Mouse (Mus musculus) kidney, embryonic 16.5 days (tissue): ENCODE measurements around the gene Aqp2. TPM values are rescaled to one million over a fixed set of nuclear protein-coding genes. Genes with fewer than 3 reads are reported as not detected.

Experiments used
- ATAC-seq: fragments of 200-750 bp; cut with Nextera tagmentation; 2 replicates; pipeline ENCODE4 v1.8.0; 2017; ENCODE audit warnings: moderate TSS enrichment; ENCODE audit not compliant: low FRiP score, low TSS enrichment
- H3K27ac ChIP-seq: fragments of 300-500 bp; sonication (generic); 2 replicates; pipeline ENCODE4 v1.5.1; 2014; ENCODE audit warnings: low read length
- H3K27me3 ChIP-seq: fragments of 300-500 bp; sonication (generic); 2 replicates; pipeline ENCODE4 v1.6.1; 2014; ENCODE audit warnings: low read length, control low read depth, mixed read lengths; ENCODE audit not compliant: insufficient read depth
- H3K36me3 ChIP-seq: fragments of 300-500 bp; sonication (generic); 2 replicates; pipeline ENCODE4 v1.6.1; 2014; ENCODE audit warnings: low read length, control low read depth, mixed read lengths; ENCODE audit not compliant: insufficient read depth
- H3K4me1 ChIP-seq: fragments of 300-500 bp; sonication (generic); 2 replicates; pipeline ENCODE4 v1.6.1; 2014; ENCODE audit warnings: low read length, control low read depth, mixed read lengths; ENCODE audit not compliant: insufficient read depth
- H3K4me2 ChIP-seq: fragments of 300-500 bp; sonication (generic); replicated peaks from 2 replicates; pipeline ENCODE4 v1.6.1; 2014; ENCODE audit warnings: low read depth, low read length
- H3K4me3 ChIP-seq: fragments of 300-500 bp; sonication (generic); 2 replicates; pipeline ENCODE4 v1.5.1; 2014; ENCODE audit warnings: mild to moderate bottlenecking, low read length
- H3K9ac ChIP-seq: fragments of 300-500 bp; sonication (generic); replicated peaks from 2 replicates; pipeline ENCODE4 v1.6.1; 2014; ENCODE audit warnings: low read length
- H3K9me3 ChIP-seq: fragments of 300-500 bp; sonication (generic); 2 replicates; pipeline ENCODE4 v1.6.1; 2016; ENCODE audit warnings: low read length, control low read depth
- WGBS: fragments of 180-500 bp; shearing (Covaris S2); extraction: QIAGEN DNeasy Blood & Tissue Kit; methylation state at CpG from one replicate; pipeline ENCODE4 v1.1.7; 2014; 5-methylcytosine and 5-hydroxymethylcytosine counted together
- polyA plus RNA-seq: library from polyadenylated mRNA; unstranded; fragments of >200 nt; fragmentation: Nextera tagmentation; extraction: Ambion mirVana; gene quantifications from 2 replicates; pipeline ENCODE4 v1.2.1, GENCODE M21; 2015

Gene Aqp2
- polyA plus RNA-seq, 1 experiment from 2014 or later: 159 TPM

- Histone ChIP-seq H3K4me3 (no peak overlapping the region), H3K27ac (no peak overlapping the region), H3K4me2 (no peak overlapping the region), H3K4me1 (peaks cover 39% of the 10 kb centered on the region), H3K27me3 (peaks cover 26% of the 10 kb centered on the region), H3K9ac (0 out of 2 replicates have a peak overlapping the region, but pooled peaks have one; percentile 13), H3K36me3 (no peaks in the 10 kb centered on the region), H3K9me3 (no peaks in the 10 kb centered on the region)
- ATAC-seq: no peak
- 54% methylated on average over 17 of the region's 17 CpGs for WGBS
Observed at GRCm38 (mm10) chr15:99599245-99600070, 20.6 kb downstream of the Aqp2 start.

DNA sequence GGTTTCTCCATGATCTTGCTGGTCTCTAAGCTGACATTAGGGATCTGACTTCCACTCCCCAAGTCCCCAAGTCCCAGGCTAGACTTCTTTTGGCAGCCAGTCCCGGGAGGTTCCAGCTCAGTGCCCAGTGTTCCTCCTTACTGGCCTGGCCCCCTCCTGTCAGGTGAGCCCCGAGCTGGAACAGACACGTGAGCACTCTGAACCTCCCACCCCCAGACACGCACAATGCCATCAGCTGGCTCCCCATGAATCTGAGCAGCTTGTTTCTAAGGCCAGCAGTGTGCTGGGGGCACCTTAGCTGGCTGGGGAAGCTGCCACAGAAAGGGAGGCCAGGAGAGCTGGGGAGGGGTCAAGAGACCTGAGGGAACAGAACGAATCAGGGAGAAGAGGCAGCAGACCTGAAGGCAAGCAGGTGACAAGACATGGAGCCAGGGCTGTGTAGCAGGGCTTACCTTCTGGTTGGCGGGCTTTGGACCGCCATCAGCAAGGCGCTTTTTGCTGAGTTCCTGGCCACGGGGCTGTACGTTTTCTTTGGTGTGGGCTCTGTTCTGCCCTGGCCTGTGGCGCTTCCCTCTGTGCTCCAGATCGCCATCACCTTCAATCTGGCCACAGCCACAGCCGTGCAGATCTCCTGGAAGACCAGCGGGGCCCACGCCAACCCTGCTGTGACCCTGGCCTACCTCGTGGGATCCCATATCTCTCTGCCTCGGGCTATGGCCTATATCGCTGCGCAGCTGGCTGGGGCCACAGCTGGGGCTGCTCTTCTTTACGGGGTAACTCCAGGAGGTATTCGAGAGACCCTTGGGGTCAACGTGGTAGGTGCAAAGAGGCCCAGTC is 22.3 kb downstream of the Aqp2 start, which contains the start of gene Aqp6:
Gene Aqp6 (plus strand): TSS at position 415 of the 837 bp plus-strand sequence.
- no peak within 1 kb of the TSS for H3K4me3 ChIP-seq
- H3K27ac ChIP-seq: no peak within 1 kb of the TSS
- H3K36me3 ChIP-seq: no peaks in the 10 kb centered on the region
- H3K27me3 ChIP-seq: peaks cover 14% of the 10 kb centered on the region
- peak within 1 kb of the TSS; percentile 16; the same call in 1 of the 2 replicates for H3K9ac ChIP-seq
- H3K4me1 ChIP-seq: peaks cover 37% of the 10 kb centered on the region
- no peaks in the 10 kb centered on the region for H3K9me3 ChIP-seq
- 49% methylated on average over 22 of the region's 22 CpGs for WGBS
- ATAC-seq: peak; percentile 13; the same call in 1 of the 2 replicates
- H3K4me2 ChIP-seq: no peak within 1 kb of the TSS

- Histone ChIP-seq H3K27me3 (peaks cover 14% of the 10 kb centered on the region), H3K4me2 (no peak overlapping the region), H3K4me3 (no peak overlapping the region), H3K36me3 (no peaks in the 10 kb centered on the region), H3K4me1 (peaks cover 38% of the 10 kb centered on the region), H3K9me3 (no peaks in the 10 kb centered on the region), H3K9ac (no peak overlapping the region), H3K27ac (no peak overlapping the region)
- WGBS: 25% methylated on average over 5 of the region's 5 CpGs
- ATAC-seq: no peak
Observed at GRCm38 (mm10) chr15:99601823-99602120, 22.9 kb downstream of the Aqp2 start.

GRCm38 (mm10) chr15:99602206-99602820 is 23.5 kb downstream of the Aqp2 start:
- Histone ChIP-seq H3K27me3 (peaks cover 11% of the 10 kb centered on the region), H3K27ac (no peak overlapping the region), H3K4me2 (no peak overlapping the region), H3K4me3 (no peak overlapping the region), H3K36me3 (no peaks in the 10 kb centered on the region), H3K9ac (no peak overlapping the region), H3K4me1 (peaks cover 41% of the 10 kb centered on the region), H3K9me3 (no peaks in the 10 kb centered on the region)
- WGBS: 49% methylated on average over 17 of the region's 17 CpGs
- ATAC-seq: no peak

DNA sequence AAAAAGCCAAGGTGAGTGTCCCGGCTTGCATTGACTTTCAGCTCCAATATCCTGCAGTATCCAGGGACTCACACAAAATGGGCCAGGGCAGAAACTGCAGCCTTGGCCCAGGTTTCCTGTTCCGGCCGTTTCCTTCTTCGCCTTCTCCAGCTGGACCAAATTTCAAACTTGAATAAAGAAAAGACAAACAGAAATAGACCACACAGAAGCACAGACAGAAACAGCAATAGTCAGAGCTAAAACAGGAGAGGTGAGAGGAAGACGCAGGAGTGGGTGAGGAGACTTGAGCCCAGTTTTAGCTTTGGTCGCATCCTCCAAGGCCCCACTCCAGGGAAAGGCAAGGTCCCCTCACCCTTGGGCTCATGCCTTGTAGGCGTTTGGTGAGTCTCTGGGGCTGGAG is 24.4 kb downstream of the Aqp2 start:
- Histone ChIP-seq H3K36me3 (no peaks in the 10 kb centered on the region), H3K27me3 (peaks cover 3% of the 10 kb centered on the region; the same call in 1 of the 2 replicates), H3K4me3 (no peak overlapping the region), H3K4me1 (peaks cover 50% of the 10 kb centered on the region), H3K9ac (no peak overlapping the region), H3K27ac (0 out of 2 replicates have a peak overlapping the region, but pooled peaks have one; percentile 2), H3K9me3 (no peaks in the 10 kb centered on the region), H3K4me2 (no peak overlapping the region)
- ATAC-seq: no peak
- WGBS: 78% methylated on average over 7 of the region's 7 CpGs

- H3K36me3 ChIP-seq: no peaks in the 10 kb centered on the region
- H3K4me3 ChIP-seq: no peak overlapping the region
- 63% methylated on average over 3 of the region's 3 CpGs for WGBS
- H3K27ac ChIP-seq: no peak overlapping the region
- peaks cover 43% of the 10 kb centered on the region for H3K4me1 ChIP-seq
- no peak overlapping the region for H3K9ac ChIP-seq
- H3K9me3 ChIP-seq: no peaks in the 10 kb centered on the region
- no peak for ATAC-seq
- no peak overlapping the region for H3K4me2 ChIP-seq
- H3K27me3 ChIP-seq: peaks cover 3% of the 10 kb centered on the region; the same call in 1 of the 2 replicates
Observed at GRCm38 (mm10) chr15:99605595-99605994, 26.7 kb downstream of the Aqp2 start.

- WGBS: 30% methylated on average over 5 of the region's 5 CpGs
- Histone ChIP-seq H3K27ac (no peak overlapping the region), H3K36me3 (no peaks in the 10 kb centered on the region), H3K4me3 (no peak overlapping the region), H3K4me2 (no peak overlapping the region), H3K4me1 (peaks cover 34% of the 10 kb centered on the region), H3K9me3 (no peaks in the 10 kb centered on the region), H3K27me3 (peaks cover 3% of the 10 kb centered on the region; the same call in 1 of the 2 replicates), H3K9ac (no peak overlapping the region)
- ATAC-seq: no peak
Observed at GRCm38 (mm10) chr15:99606515-99606914, 27.7 kb downstream of the Aqp2 start.

- 15% methylated on average over 10 of the region's 10 CpGs for WGBS
- Histone ChIP-seq H3K9ac (no peak overlapping the region), H3K4me2 (no peak overlapping the region), H3K36me3 (no peaks in the 10 kb centered on the region), H3K27ac (no peak overlapping the region), H3K27me3 (no peaks in the 10 kb centered on the region), H3K9me3 (no peaks in the 10 kb centered on the region), H3K4me3 (no peak overlapping the region), H3K4me1 (peaks cover 27% of the 10 kb centered on the region)
- ATAC-seq: peak; percentile 24; the same call in 1 of the 2 replicates
Observed at GRCm38 (mm10) chr15:99607388-99608113, 28.7 kb downstream of the Aqp2 start.
